Mouse (Mus musculus): ENCODE results near the gene Ankrd11.

Gene Ankrd11

GRCm38 (mm10) chr8:123004033-123004922 is 37.8 kb downstream of the Ankrd11 start:
- no peak for DNase-seq

- DNase-seq = no peak
These were observed 41.8 kb downstream of the Ankrd11 start for GRCm38 (mm10) chr8:123000311-123000710.

- no peak for DNase-seq
These were observed 44.1 kb downstream of the Ankrd11 start for GRCm38 (mm10) chr8:122997963-122998362.

GRCm38 (mm10) chr8:122993740-122994139 is 48.3 kb downstream of the Ankrd11 start:
- no peak for DNase-seq

DNA sequence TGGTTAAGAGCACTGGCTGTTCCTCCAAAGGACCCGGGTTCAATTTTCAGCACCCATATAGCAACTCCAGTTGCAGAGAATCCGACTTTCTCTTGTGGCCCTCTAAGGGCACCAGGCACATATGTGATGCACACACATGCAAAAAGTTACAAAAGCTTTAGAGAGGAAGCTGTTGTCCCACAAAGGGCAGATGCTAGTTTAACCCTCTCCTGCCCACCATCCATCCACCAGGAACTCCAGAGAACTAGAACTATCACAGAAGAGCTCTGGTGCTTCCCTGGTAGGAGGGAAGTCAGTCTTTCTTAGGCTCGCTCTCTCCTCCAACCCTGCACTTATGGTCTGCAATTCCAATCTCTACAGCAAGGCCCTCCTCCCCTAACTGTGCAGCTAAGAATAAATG is 49.0 kb downstream of the Ankrd11 start:
- peak; percentile 43 for DNase-seq

DNA sequence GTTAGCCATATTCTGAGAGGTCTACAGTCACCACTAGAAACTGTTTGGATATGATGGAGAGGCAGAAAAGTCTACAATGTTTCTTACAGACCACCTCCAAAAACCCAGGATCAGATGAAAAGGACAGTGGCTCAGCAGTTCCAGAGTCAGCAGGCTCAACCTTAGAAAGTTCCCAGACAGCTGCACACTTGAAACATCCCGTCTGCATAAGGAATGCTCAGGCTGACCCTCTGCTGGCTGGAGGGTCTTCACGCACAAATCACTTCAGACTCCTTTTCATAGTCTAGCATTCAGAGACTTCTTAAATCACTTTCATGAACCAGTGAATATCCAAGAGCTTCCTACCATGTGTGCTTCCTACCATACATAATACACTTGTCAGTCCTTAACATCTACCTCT is 49.8 kb downstream of the Ankrd11 start:
- no peak for DNase-seq

DNA sequence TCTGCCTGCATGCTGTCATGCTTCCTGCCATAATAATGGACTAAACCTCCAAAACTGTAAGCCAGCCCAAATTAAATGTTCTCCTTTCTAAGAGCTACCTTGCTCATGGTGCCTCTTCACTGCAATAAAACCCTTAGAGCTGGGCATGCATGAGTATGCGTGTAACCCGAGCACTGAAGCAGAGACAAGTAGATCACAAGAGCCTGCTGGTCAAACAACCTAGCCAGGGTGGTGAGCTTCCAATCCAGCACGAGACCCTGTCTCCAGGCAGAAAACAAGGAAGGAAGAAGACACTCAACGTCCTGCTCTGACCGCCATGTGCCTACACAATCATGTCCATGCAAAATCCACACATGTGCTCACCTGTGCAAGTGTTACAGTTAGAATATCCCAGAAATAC is 50.7 kb downstream of the Ankrd11 start:
- no peak for DNase-seq

DNA sequence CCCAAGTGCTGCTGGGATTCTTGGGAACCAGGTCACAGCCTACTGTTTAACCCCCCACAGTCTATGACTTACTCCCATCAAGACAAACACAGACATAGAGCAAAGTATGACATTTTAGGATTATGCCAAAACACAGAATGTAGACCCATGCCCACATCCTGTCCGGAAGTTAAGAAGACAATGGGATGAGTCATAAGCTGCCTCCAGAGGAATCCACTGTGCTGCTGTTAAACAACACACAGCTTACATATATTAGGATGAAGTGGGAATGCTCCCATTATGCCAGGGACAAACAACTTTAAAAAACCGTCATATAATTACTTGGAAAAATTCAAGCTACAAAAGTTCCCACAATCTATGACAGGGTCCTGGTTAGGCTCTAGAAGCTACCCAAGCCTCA is 52.1 kb downstream of the Ankrd11 start:
- DNase-seq = no peak

DNA sequence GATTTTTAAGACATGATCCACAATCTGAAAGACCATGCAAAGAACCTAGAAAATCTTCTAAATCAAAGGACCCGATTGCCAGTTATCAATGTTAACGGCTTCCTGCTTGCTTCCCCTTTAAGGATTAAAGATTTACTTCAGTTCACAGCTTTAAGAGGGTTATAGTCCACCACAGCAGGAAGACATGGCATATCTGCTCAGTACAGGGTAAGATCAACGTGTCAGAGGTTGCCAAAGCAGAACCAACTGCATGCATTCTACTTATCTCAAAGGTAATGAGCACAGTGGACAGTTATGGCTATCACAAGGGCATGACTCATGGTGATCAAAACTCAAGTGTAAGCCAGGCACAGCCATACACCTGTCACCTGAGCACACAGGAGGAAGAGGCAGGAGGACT is 53.1 kb downstream of the Ankrd11 start:
- no peak for DNase-seq

- no peak for DNase-seq
These were observed 54.8 kb downstream of the Ankrd11 start for GRCm38 (mm10) chr8:122987255-122987654.

- peak; percentile 59 for DNase-seq
These were observed 55.4 kb downstream of the Ankrd11 start for GRCm38 (mm10) chr8:122986501-122987184.

DNA sequence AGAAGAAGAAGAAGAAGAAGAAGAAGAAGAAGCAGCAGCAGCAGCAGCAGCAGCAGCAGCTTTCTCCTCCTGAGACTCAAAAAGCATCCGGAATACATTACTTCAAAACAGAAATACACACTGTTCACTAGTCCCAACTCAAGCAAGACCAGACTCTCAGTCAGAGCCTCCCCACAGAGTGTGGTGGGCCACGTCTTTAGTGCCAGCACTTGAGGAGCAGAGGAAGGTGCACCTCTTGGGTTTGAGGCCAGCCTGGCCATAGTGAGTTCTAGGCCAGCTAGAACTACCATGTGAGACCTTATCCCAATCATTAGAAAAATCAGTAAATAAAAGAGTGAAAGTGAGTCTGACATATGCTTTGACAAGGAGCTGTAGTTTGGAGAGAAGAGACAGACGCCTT is 57.9 kb downstream of the Ankrd11 start:
- no peak for DNase-seq

DNA sequence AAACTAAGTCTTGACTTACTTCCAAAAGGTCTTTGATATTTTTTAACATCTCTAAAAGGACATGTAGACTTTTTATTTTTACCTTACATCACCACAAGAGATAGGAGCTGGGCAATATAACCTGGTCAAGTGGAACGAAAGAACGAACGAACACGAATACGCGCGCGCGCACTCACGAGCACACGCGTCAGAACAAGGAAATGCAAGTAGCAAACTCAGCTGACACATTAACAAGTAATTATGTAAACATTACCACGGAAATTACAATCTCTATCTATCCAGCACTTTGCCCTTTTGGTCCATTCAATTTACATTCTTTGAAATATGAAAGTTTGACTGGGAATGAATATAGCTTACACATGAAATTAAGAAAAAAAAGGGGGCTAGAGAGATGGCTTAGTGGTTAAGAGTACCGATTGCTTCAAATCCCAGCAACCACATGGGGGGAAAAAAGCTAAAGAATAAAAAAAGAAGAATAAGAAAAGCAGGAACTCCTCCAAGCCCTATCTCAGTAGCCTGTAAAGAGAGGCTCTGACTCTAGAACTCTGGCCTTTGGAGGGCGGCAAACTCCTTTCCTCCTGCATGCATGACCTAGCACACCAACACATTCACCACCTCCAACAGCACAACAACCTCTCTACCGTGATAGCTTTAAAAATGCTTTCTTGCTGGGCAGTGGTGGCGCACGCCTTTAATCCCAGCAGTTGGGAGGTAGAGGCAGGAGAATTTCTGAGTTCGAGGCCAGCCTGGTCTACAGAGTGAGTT is 58.7 kb downstream of the Ankrd11 start:
- DNase-seq = peak; percentile 51

GRCm38 (mm10) chr8:122981646-122982045 is 60.4 kb downstream of the Ankrd11 start:
- no peak for DNase-seq

GRCm38 (mm10) chr8:122979865-122980509 is 62.1 kb downstream of the Ankrd11 start:
- no peak for DNase-seq

DNA sequence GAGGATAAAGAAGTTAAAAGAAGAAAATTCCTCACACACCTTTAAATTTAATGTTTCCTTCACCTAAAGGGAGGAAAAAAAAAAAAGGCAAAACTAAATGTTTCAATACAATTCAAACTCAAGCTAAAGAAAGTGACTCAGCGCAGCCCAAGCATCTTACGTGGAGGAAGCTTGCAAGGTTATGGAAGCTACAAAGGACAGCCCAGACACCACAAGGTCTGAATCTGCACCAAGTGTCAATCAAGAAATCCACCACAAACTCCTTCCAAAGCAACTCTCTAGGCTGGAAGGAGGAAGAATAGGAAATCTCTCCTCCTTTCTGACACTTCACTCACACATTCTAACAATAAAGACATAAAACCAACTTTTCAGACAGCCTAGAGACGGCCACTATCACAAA is 62.7 kb downstream of the Ankrd11 start:
- no peak for DNase-seq

DNA sequence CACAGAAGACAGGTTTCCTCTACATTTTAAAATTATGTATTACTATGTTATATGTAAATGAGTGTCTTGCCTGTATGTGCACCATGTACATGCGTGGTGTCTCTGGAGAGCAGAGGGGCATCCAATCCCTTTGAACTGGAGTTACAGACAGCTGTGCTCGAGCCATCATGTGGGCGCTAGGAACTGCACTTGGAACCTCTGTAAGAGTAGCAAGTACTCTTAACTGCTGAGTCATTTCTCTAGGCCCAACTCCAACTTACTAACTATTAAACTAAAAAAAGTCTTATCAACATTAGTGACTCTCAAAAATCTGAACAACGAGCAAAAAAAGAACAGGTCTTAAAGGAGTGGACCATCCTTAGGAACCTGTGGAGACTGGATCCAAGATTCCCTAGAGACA is 66.0 kb downstream of the Ankrd11 start:
- no peak for DNase-seq

GRCm38 (mm10) chr8:122969964-122970620 is 72.0 kb downstream of the Ankrd11 start:
- no peak for DNase-seq

DNA sequence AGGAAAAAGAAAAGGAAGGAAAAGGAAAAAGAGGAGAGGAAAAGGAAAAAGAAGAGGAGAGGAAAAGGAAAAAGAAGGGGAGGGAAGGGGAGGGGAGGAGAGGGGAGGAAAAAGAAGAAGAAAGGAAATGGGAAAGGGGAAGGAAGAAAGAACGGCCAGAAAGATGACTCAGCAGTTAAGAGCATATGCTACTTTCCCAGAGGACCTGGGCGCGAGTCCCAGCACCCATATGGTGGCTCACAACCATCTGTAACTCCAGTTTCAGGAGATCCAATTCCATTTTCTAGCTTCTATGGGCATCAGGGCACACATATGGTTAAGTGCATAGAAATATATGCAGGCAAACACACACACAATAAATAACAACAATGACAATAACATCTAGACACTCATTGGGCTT is 73.9 kb downstream of the Ankrd11 start:
- DNase-seq = no peak

- DNase-seq = no peak
These were observed 75.4 kb downstream of the Ankrd11 start for GRCm38 (mm10) chr8:122966638-122967037.

DNA sequence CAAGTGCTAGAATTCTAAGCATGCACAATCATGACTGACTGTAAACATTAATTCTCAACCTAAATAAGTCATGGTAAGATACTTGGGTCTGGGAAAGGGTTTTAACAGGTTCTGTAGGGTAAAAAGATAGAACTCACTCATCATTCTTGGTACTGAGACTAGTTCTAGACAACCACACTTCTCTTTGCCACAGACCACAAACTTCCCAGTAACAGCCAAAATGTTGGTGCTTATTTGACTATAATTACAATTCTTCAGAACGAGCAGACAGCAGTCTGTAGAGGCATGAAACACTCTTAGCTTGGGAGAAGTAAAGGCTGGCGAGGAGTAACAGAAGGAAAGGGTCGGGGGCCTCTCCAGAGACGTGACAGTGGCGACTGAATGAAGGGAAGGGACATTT is 80.0 kb downstream of the Ankrd11 start:
- no peak for DNase-seq

- no peak for DNase-seq
These were observed 80.6 kb downstream of the Ankrd11 start for GRCm38 (mm10) chr8:122961458-122961857.
